Mouse (Mus musculus) midbrain, embryonic 15.5 days (tissue): Measurements from ENCODE around the gene Gnas. TPM values are rescaled to one million over a fixed set of nuclear protein-coding genes. Genes with fewer than 3 reads are reported as not detected.

ENCODE experiments used
- ATAC-seq: fragments of 200-750 bp; cut with Nextera tagmentation; replicated peaks from 2 replicates; pipeline ENCODE4 v1.8.0; 2017; ENCODE audit warnings: moderate TSS enrichment
- H3K27ac ChIP-seq: fragments of 300-500 bp; sonication (generic); 2 replicates; pipeline ENCODE4 v1.5.1; 2015; ENCODE audit warnings: mild to moderate bottlenecking, inconsistent platforms
- H3K27me3 ChIP-seq: fragments of 300-500 bp; sonication (generic); replicated peaks from 2 replicates; pipeline ENCODE4 v1.6.1; 2015; ENCODE audit warnings: inconsistent platforms
- H3K36me3 ChIP-seq: fragments of 300-500 bp; sonication (generic); replicated peaks from 2 replicates; pipeline ENCODE4 v1.6.1; 2015; ENCODE audit warnings: inconsistent platforms
- H3K4me1 ChIP-seq: fragments of 300-500 bp; sonication (generic); 2 replicates; pipeline ENCODE4 v1.6.1; 2015; ENCODE audit warnings: inconsistent platforms
- H3K4me2 ChIP-seq: fragments of 300-500 bp; sonication (generic); 2 replicates; pipeline ENCODE4 v1.6.1; 2015; ENCODE audit warnings: inconsistent platforms, mild to moderate bottlenecking, moderate library complexity
- H3K4me3 ChIP-seq: fragments of 300-500 bp; sonication (generic); 2 replicates; pipeline ENCODE4 v1.5.1; 2015; ENCODE audit warnings: mild to moderate bottlenecking, inconsistent platforms
- H3K9ac ChIP-seq: fragments of 300-500 bp; sonication (generic); 2 replicates; pipeline ENCODE4 v1.6.1; 2015; ENCODE audit warnings: mild to moderate bottlenecking, inconsistent platforms
- H3K9me3 ChIP-seq: fragments of 300-500 bp; sonication (generic); 2 replicates; pipeline ENCODE4 v1.6.1; 2016; ENCODE audit warnings: inconsistent platforms
- WGBS: fragments of 180-500 bp; shearing (Covaris S2); methylation state at CpG from one replicate; pipeline ENCODE4 v1.1.7; 2015; ENCODE audit warnings: mixed read lengths; 5-methylcytosine and 5-hydroxymethylcytosine counted together
- polyA plus RNA-seq: library from polyadenylated mRNA; unstranded; fragments of >200 nt; fragmentation: Nextera tagmentation; extraction: Ambion mirVana; gene quantifications from 2 replicates; pipeline ENCODE4 v1.2.1, GENCODE M21; 2015

Gnas gene
- polyA plus RNA-seq, 1 experiment from 2014 or later, result 1,368 TPM

DNA sequence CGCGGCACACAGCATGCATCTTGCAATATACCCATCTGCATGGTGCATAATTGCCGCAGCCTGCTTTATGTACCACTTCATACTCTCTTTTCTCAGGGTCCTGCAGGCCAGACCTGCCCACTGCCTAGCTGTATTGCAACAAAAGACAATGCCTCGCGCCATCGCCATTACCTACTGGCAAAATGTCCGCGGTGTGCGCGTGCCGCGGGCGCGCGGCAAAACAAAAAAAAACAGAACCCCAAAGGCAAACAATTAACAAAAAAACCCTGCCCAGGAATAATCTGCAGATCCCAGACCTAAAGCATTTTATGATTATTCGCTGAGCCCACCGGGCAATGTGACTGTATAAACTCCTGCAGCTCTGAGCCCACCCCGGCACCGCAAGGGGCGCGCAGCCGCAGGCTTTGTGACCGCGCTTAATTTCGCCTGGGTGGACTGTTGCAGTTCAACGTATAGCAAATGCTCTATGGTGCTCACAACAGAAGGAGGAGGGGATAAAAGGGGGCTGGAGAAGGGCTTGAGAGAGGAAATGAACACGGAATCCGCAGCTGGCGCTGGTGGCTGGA lies 11.9 kb downstream of the Gnas start:
- Histone ChIP-seq H3K27me3 (peaks cover 28% of the 10 kb centered on the region), H3K4me3 (peak overlapping the region; percentile 50), H3K27ac (no peak overlapping the region), H3K9ac (no peak overlapping the region), H3K36me3 (no peaks in the 10 kb centered on the region), H3K9me3 (peaks cover 29% of the 10 kb centered on the region), H3K4me2 (peak overlapping the region; percentile 58), H3K4me1 (peaks cover 66% of the 10 kb centered on the region)
- WGBS, result 52% methylated on average over 29 of the region's 29 CpGs
- no peak for ATAC-seq

DNA sequence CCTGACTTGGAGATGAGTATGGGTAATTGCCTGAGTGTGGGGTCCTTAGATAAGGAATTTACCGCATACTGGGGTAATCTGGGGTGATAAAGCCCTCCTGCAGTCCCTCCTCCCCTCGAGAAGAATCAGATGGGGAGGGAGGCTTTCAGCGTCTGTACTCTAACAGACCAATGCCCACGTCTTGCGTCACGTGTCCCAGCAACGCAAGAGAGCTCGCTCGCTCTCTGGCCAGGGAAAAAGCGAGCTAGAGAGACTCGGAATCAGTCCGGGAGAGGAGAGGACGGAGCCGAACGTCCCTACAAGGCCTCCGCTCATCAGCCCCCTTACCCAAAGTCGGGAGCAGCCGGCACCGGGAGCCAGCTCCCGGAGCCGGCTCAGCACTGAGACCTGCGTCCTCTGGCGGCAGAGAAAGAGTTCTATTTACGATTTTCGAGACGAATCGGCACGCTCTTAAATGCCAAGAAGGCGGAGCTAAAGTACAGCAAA lies 13.0 kb downstream of the Gnas start:
- H3K27me3 ChIP-seq, result peaks cover 28% of the 10 kb centered on the region
- H3K9me3 ChIP-seq, result peaks cover 29% of the 10 kb centered on the region
- H3K4me2 ChIP-seq, result peak overlapping the region; percentile 29
- 52% methylated on average over 29 of the region's 29 CpGs for WGBS
- peaks cover 55% of the 10 kb centered on the region for H3K4me1 ChIP-seq
- no peaks in the 10 kb centered on the region for H3K36me3 ChIP-seq
- H3K4me3 ChIP-seq, result peak overlapping the region; percentile 5; the same call in 1 of the 2 replicates
- H3K9ac ChIP-seq, result no peak overlapping the region
- no peak overlapping the region for H3K27ac ChIP-seq
- no peak for ATAC-seq

DNA sequence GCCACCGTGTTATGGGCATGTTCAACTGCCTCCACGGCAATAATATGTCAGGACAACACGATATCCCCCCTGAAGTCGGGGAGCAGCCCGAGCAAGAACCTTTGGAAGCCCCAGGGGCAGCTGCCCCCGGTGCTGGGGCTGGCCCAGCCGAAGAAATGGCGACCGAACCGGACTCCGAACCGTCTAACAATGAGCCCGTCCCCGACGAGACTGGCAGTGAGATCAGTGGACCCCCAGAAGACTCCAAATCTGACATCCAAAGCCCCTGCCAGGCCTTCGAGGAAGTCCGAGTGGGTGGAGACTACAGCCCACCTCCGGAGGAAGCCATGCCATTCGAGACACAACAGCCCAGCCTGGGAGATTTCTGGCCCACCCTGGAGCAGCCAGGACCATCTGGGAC lies 13.7 kb downstream of the Gnas start:
- peaks cover 29% of the 10 kb centered on the region for H3K9me3 ChIP-seq
- H3K4me1 ChIP-seq, result peaks cover 48% of the 10 kb centered on the region
- H3K4me3 ChIP-seq, result no peak overlapping the region
- peaks cover 28% of the 10 kb centered on the region for H3K27me3 ChIP-seq
- ATAC-seq, result no peak
- 62% methylated on average over 19 of the region's 19 CpGs for WGBS
- no peaks in the 10 kb centered on the region for H3K36me3 ChIP-seq
- no peak overlapping the region for H3K27ac ChIP-seq
- no peak overlapping the region for H3K9ac ChIP-seq
- no peak overlapping the region for H3K4me2 ChIP-seq

DNA sequence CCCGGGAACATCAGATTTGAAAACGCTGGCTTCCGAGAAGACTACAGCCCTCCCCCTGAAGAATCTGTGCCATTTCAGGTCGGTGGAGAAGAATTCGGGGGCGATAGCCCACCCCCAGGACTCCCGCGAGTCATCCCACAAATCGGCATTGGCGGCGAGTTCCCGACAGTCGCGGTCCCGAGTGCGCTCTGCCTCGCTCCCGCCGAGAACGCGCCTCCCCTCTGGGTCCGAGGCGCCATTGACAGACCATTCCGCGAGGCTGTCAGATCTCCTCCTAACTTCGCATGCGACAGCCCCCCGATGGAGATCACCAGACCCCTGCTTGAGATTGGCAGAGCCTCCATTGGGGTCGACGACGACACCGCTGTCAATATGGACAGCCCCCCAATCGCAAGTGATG lies 14.4 kb downstream of the Gnas start:
- Histone ChIP-seq H3K9ac (no peak overlapping the region), H3K9me3 (peaks cover 29% of the 10 kb centered on the region), H3K36me3 (no peaks in the 10 kb centered on the region), H3K4me1 (peaks cover 43% of the 10 kb centered on the region), H3K27me3 (peaks cover 28% of the 10 kb centered on the region), H3K4me2 (peak overlapping the region; percentile 46), H3K27ac (no peak overlapping the region), H3K4me3 (peak overlapping the region; percentile 26; the same call in 1 of the 2 replicates)
- WGBS, result 48% methylated on average over 33 of the region's 33 CpGs
- no peak for ATAC-seq

DNA sequence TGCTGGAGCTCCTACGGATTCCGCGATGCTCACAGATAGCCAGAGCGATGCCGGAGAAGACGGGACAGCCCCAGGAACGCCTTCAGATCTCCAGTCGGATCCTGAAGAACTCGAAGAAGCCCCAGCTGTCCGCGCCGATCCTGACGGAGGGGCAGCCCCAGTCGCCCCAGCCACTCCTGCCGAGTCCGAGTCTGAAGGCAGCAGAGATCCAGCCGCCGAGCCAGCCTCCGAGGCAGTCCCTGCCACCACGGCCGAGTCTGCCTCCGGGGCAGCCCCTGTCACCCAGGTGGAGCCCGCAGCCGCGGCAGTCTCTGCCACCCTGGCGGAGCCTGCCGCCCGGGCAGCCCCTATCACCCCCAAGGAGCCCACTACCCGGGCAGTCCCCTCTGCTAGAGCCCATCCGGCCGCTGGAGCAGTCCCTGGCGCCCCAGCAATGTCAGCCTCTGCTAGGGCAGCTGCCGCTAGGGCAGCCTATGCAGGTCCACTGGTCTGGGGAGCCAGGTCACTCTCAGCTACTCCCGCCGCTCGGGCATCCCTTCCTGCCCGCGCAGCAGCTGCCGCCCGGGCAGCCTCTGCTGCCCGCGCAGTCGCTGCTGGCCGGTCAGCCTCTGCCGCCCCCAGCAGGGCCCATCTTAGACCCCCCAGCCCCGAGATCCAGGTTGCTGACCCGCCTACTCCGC lies 15.1 kb downstream of the Gnas start:
- WGBS, result 55% methylated on average over 48 of the region's 48 CpGs
- H3K9me3 ChIP-seq, result peaks cover 29% of the 10 kb centered on the region
- peaks cover 41% of the 10 kb centered on the region for H3K4me1 ChIP-seq
- H3K27me3 ChIP-seq, result peaks cover 28% of the 10 kb centered on the region
- no peaks in the 10 kb centered on the region for H3K36me3 ChIP-seq
- no peak for ATAC-seq
- no peak overlapping the region for H3K27ac ChIP-seq
- no peak overlapping the region for H3K9ac ChIP-seq
- peak overlapping the region; percentile 46 for H3K4me2 ChIP-seq
- H3K4me3 ChIP-seq, result peak overlapping the region; percentile 26

DNA sequence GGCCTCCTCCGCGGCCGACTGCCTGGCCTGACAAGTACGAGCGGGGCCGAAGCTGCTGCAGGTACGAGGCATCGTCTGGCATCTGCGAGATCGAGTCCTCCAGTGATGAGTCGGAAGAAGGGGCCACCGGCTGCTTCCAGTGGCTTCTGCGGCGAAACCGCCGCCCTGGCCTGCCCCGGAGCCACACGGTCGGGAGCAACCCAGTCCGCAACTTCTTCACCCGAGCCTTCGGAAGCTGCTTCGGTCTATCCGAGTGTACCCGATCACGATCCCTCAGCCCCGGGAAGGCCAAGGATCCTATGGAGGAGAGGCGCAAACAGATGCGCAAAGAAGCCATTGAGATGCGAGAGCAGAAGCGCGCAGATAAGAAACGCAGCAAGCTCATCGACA lies 15.6 kb downstream of the Gnas start:
- Histone ChIP-seq H3K36me3 (no peaks in the 10 kb centered on the region), H3K27me3 (peaks cover 28% of the 10 kb centered on the region), H3K27ac (no peak overlapping the region), H3K4me2 (peak overlapping the region; percentile 46), H3K9ac (no peak overlapping the region), H3K4me1 (peaks cover 41% of the 10 kb centered on the region), H3K9me3 (peaks cover 29% of the 10 kb centered on the region), H3K4me3 (peak overlapping the region; percentile 26)
- ATAC-seq, result no peak
- 67% methylated on average over 34 of the region's 34 CpGs for WGBS

DNA sequence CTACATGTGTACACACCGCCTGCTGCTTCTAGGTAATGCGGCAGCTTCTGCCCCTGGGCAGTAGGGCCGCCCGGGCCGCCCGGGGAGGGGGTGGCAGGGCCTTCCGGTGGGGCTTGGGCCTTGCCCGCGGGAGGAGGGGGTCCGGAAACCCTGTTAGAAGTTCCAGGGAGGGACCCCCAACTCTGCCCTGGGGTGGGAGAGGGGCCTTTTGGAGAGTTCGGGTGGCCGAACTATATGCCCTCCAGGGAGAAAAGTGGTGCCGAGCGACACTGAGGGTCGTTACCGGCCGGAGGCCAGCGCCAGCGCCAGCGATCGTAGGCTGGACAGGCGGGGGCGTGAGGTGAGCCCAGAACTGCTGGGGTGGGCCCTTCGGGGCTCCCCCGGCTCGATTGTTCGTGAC lies 16.1 kb downstream of the Gnas start:
- no peak for ATAC-seq
- Histone ChIP-seq H3K9me3 (peaks cover 27% of the 10 kb centered on the region), H3K4me1 (peaks cover 41% of the 10 kb centered on the region), H3K4me2 (peak overlapping the region; percentile 46), H3K9ac (no peak overlapping the region), H3K4me3 (peak overlapping the region; percentile 26), H3K36me3 (no peaks in the 10 kb centered on the region), H3K27me3 (peaks cover 28% of the 10 kb centered on the region), H3K27ac (no peak overlapping the region)
- 56% methylated on average over 27 of the region's 27 CpGs for WGBS

DNA sequence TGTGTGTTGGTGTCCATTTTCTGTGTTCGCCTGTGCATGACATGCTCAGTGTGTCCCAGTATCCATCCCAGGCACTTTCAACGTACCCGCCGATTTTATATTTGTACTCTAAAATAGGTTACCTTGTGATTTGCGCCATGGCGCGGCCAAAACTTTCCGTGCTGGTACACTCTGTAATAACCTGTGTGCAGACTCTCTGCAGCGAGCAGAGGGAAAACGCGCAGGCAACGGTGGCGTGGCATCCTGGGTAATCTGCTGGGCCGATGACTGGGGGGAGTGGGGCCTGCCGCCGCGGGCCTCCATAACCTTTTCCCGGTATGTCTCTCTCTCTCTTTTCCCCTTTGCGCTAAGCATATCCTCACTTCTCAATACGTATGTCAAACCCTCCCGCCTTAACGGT lies 16.5 kb downstream of the Gnas start:
- no peaks in the 10 kb centered on the region for H3K36me3 ChIP-seq
- no peak overlapping the region for H3K9ac ChIP-seq
- H3K27ac ChIP-seq, result no peak overlapping the region
- no peak for ATAC-seq
- peaks cover 28% of the 10 kb centered on the region for H3K27me3 ChIP-seq
- H3K4me3 ChIP-seq, result peak overlapping the region; percentile 26
- 58% methylated on average over 22 of the region's 22 CpGs for WGBS
- peaks cover 39% of the 10 kb centered on the region for H3K4me1 ChIP-seq
- peak overlapping the region; percentile 46 for H3K4me2 ChIP-seq
- peaks cover 23% of the 10 kb centered on the region for H3K9me3 ChIP-seq

DNA sequence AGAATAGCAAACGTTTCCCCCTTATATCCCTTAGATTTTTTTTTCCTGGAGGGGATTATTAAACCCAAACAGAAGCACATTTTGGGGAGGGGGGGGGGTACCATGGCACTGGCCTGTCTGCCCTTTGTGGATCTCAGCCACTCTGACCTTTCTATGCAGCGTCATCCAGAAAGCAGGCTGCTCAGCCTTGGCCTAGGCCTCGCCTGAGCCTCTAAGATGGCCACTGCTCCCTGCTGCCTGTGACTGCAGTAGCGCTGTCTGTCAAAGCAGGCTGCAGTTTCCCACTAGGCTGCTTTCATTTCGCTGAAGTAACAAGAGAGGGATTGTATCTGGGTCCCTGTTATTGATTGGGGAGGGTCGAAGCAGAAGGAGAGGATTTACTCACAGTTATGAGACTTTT lies 18.4 kb downstream of the Gnas start:
- H3K4me2 ChIP-seq, result no peak overlapping the region
- no peaks in the 10 kb centered on the region for H3K36me3 ChIP-seq
- 0 out of 2 replicates have a peak, but pooled peaks cover 8% of the 10 kb centered on the region for H3K9me3 ChIP-seq
- no peak for ATAC-seq
- peaks cover 22% of the 10 kb centered on the region for H3K27me3 ChIP-seq
- H3K4me3 ChIP-seq, result no peak overlapping the region
- H3K4me1 ChIP-seq, result peaks cover 25% of the 10 kb centered on the region
- no peak overlapping the region for H3K27ac ChIP-seq
- no peak overlapping the region for H3K9ac ChIP-seq
- WGBS, result 23% methylated on average over 6 of the region's 6 CpGs

DNA sequence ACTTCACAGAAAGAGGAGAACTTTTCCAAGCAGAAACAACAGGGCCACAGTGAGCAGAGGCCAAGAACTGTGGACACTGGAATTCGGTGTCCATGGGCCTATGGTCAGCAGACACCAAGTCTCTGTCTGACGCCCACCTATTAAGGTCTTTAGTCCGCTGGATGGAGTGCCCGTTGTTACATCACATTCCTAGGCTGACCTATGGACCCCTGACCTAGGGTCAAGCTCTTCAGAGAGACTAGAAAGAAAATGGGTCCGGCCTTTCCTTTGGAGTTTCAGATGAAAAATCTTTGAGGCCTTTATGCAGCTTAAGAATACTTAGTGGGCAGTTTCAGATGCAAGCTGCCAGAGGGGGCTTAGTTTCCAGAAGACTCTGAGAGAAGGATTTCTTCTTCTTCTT lies 21.5 kb downstream of the Gnas start:
- 4% methylated on average over 5 of the region's 5 CpGs for WGBS
- Histone ChIP-seq H3K36me3 (no peaks in the 10 kb centered on the region), H3K4me3 (no peak overlapping the region), H3K9ac (no peak overlapping the region), H3K27ac (no peak overlapping the region), H3K9me3 (no peaks in the 10 kb centered on the region), H3K4me1 (no peaks in the 10 kb centered on the region), H3K4me2 (no peak overlapping the region), H3K27me3 (no peaks in the 10 kb centered on the region)
- no peak for ATAC-seq

DNA sequence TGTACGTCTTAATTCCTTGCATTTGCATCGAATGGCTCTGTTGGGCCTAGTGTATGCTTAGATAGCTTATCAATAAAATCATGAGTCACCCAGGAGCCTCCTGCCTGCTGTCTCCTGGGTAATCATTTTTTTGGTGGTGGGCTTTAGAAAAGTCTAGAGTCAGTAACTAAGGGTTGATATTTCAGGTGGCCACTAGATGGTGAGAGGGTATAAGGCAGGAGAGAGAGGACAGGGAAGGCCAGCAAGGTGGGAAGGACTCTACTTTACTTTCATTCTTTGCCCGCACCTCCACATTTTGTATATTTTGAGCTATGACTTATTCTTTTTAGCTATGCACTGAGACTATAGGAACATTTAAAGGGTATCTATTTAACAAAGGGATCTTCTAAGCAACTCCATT lies 23.8 kb downstream of the Gnas start:
- Histone ChIP-seq H3K4me2 (no peak overlapping the region), H3K9ac (no peak overlapping the region), H3K9me3 (no peaks in the 10 kb centered on the region), H3K27me3 (no peaks in the 10 kb centered on the region), H3K36me3 (no peaks in the 10 kb centered on the region), H3K4me1 (peaks cover 3% of the 10 kb centered on the region; the same call in 1 of the 2 replicates), H3K27ac (no peak overlapping the region), H3K4me3 (no peak overlapping the region)
- WGBS, result 87% methylated on average over 3 of the region's 3 CpGs
- ATAC-seq, result no peak

DNA sequence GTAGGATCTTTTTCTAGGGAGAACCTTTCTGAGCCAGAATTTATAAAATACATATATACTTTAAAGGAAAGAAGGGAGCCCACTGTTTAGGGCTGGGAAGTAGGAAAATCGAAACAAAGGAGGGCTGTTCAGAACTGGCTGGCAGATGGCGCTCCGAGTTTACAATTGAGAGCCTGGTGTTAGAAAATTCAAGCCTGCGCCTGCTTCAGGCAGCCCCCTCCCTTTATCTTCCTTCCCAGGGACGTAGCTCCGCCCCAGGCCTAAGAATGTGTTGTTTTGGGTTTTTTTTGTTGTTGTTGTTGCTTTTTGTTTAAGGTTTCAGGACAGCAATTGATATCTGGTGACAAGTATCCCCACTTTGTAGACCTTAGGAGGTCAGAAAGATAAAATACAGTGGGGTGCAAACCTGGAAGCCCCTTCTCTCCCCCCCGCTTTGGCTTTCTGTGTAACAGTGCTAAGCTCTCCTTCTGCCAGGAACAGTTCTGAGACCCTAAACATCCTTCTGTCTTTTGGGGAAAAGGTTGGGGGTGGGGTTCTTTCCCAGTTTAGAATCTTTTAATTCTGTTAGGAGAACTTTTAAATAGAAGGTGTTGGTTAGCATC lies 26.9 kb downstream of the Gnas start:
- no peak overlapping the region for H3K27ac ChIP-seq
- no peaks in the 10 kb centered on the region for H3K27me3 ChIP-seq
- no peak overlapping the region for H3K9ac ChIP-seq
- 11% methylated on average over 7 of the region's 7 CpGs for WGBS
- no peaks in the 10 kb centered on the region for H3K36me3 ChIP-seq
- H3K9me3 ChIP-seq, result no peaks in the 10 kb centered on the region
- no peak overlapping the region for H3K4me3 ChIP-seq
- H3K4me1 ChIP-seq, result peaks cover 3% of the 10 kb centered on the region; the same call in 1 of the 2 replicates
- peak; percentile 85 for ATAC-seq
- H3K4me2 ChIP-seq, result 0 out of 2 replicates have a peak overlapping the region, but pooled peaks have one; percentile 9
